Mouse (Mus musculus) limb, embryonic 14.5 days (tissue): ENCODE measurements around the gene Otof. TPM values are rescaled to one million over a fixed set of nuclear protein-coding genes. Genes with fewer than 3 reads are reported as not detected.
A peak's percentile ranks its signal among the peaks of the same experiment; 100 is the strongest.

Experiments
- ATAC-seq: fragments of 200-750 bp; cut with Nextera tagmentation; 2 replicates; pipeline ENCODE4 v1.8.0; 2017; ENCODE audit warnings: low read depth, moderate number of reproducible peaks, moderate TSS enrichment; ENCODE audit not compliant: low FRiP score
- DNase-seq: peaks from one replicate; pipeline ENCODE4 v3.0.0-alpha.2; 2015; ENCODE audit warnings: low spot score
- H3K27ac ChIP-seq: fragments of 300-500 bp; sonication (generic); replicated peaks from 2 replicates; pipeline ENCODE4 v1.5.1; 2014; ENCODE audit warnings: low read depth, mild to moderate bottlenecking, low read length, moderate library complexity, mixed read lengths
- H3K27me3 ChIP-seq: fragments of 300-500 bp; sonication (generic); 2 replicates; pipeline ENCODE4 v1.6.1; 2014; ENCODE audit warnings: low read length, mixed read lengths; ENCODE audit not compliant: control insufficient read depth, insufficient read depth
- H3K36me3 ChIP-seq: fragments of 300-500 bp; sonication (generic); 2 replicates; pipeline ENCODE4 v1.6.1; 2014; ENCODE audit warnings: mild to moderate bottlenecking, low read length, moderate library complexity, mixed read lengths; ENCODE audit not compliant: control insufficient read depth, insufficient read depth
- H3K4me1 ChIP-seq: fragments of 300-500 bp; sonication (generic); 2 replicates; pipeline ENCODE4 v1.6.1; 2014; ENCODE audit warnings: antibody characterized with exemption, low read length, mixed read lengths; ENCODE audit not compliant: control insufficient read depth, insufficient read depth
- H3K4me2 ChIP-seq: fragments of 300-500 bp; sonication (generic); replicated peaks from 2 replicates; pipeline ENCODE4 v1.6.1; 2014; ENCODE audit warnings: low read depth, mild to moderate bottlenecking, low read length, moderate library complexity; ENCODE audit not compliant: severe bottlenecking
- H3K4me3 ChIP-seq: fragments of 300-500 bp; sonication (generic); replicated peaks from 2 replicates; pipeline ENCODE4 v1.5.1; 2014; ENCODE audit warnings: low read length
- H3K9ac ChIP-seq: fragments of 300-500 bp; sonication (generic); 2 replicates; pipeline ENCODE4 v1.6.1; 2014; ENCODE audit warnings: mild to moderate bottlenecking, low read depth, low read length, moderate library complexity; ENCODE audit not compliant: severe bottlenecking
- H3K9me3 ChIP-seq: fragments of 300-500 bp; sonication (generic); 2 replicates; pipeline ENCODE4 v1.6.1; 2016; ENCODE audit warnings: low read length; ENCODE audit not compliant: control insufficient read depth
- POLR2A ChIP-seq: fragments of 200-500 bp; IDR thresholded peaks from 2 replicates; pipeline ENCODE4 v1.8.0; 2012; ENCODE audit warnings: inconsistent platforms, mild to moderate bottlenecking, moderate library complexity, borderline replicate concordance; ENCODE audit not compliant: insufficient read depth, insufficient read length; ENCODE audit errors: extremely low read depth
- WGBS: fragments of 180-500 bp; shearing (Covaris S2); extraction: QIAGEN DNeasy Blood & Tissue Kit; methylation state at CpG from one replicate; pipeline ENCODE4 v1.1.7; 2014; 5-methylcytosine and 5-hydroxymethylcytosine counted together
- polyA plus RNA-seq, 2 experiments: library from polyadenylated mRNA; depleted of rRNA in 1 of 2; stranded (reverse) in 1 of 2; unstranded in 1 of 2; fragments of >200 nt; fragmentation: Nextera tagmentation in 1 of 2; extraction: Ambion mirVana in 1 of 2; gene quantifications; 2 replicates each; pipeline versions ENCODE4 v1.2.1 to v1.2.3; 2012 to 2014

Gene Otof
- polyA plus RNA-seq, 2 experiments = 0.29 to 1.0 TPM

DNA sequence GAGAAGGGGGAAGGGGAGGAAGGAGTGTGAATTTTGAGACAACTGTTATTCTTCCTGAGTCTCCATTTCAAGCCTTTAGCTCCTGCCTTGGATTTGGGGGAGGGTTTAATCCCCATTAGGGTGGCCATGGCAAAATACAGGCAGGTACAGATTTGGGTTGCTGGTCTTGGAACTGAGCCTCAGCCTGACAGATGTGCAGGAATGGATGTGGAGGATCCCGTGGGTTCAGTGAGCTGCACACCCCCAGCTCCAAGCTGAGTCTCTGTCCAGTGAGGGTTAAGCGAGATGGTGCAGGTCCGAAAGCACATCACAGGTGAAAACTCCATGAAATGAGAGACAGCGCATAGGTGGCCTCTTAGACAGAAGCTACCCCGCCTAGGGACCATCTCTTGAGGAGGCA, 61.2 kb downstream of the Otof start:
- WGBS = 79% methylated on average over 5 of the region's 5 CpGs
- H3K4me2 ChIP-seq = no peak overlapping the region
- ATAC-seq (no peak), DNase-seq (no peak)
- H3K9ac ChIP-seq = no peak overlapping the region
- no peaks in the 10 kb centered on the region for H3K36me3 ChIP-seq
- no peaks in the 10 kb centered on the region for H3K4me1 ChIP-seq
- H3K27me3 ChIP-seq = no peaks in the 10 kb centered on the region
- H3K9me3 ChIP-seq = no peaks in the 10 kb centered on the region
- no peak overlapping the region for H3K4me3 ChIP-seq
- H3K27ac ChIP-seq = no peak overlapping the region
- no peak for TF ChIP-seq POLR2A

DNA sequence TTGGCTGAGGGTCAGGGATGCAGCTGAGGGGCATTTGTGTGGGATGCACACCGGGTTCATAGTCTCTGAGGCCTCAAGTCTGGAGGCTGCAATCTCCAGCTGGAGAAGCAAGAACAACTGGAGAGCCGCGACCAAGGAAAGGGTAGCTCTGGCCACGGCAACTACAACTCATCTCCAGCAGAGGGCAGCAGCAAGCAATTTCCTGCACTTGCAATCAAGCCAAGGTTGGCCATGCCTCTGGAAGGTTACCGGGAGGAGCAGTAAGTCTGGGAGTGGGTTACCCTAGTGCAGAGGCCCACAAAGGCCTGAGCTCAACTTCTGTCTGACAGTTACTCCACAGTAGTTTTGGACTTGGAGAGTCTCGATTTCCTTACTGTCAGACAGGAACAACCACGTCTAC, 70.3 kb downstream of the Otof start:
- WGBS = 29% methylated on average over 7 of the region's 7 CpGs
- peak; percentile 64 for DNase-seq
- Histone ChIP-seq H3K4me1 (no peaks in the 10 kb centered on the region), H3K27me3 (no peaks in the 10 kb centered on the region), H3K4me3 (no peak overlapping the region), H3K27ac (no peak overlapping the region), H3K36me3 (no peaks in the 10 kb centered on the region), H3K4me2 (no peak overlapping the region), H3K9me3 (no peaks in the 10 kb centered on the region), H3K9ac (no peak overlapping the region)
- ATAC-seq = no peak
- TF ChIP-seq POLR2A = no peak

DNA sequence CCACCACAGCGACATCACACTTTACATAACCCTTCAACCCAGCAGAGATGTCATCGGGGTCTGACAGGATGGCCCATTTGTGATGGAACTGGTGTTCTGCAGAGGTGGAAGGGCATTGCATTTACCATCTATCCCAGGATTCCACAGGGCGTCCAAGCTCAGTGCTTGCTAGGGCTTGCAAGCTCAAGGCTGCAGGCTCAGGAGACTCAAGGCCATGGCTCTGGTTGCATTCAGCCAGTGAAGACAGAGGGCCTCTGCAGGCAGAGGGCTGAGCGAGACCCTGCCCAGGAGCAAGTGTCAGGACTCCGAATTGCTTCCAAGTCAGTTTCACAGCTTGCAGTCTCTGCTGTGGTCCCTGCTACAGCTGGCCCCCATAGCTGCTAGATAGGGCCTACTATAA, 71.9 kb downstream of the Otof start:
- Histone ChIP-seq H3K4me3 (no peak overlapping the region), H3K27ac (no peak overlapping the region), H3K9me3 (no peaks in the 10 kb centered on the region), H3K4me2 (no peak overlapping the region), H3K27me3 (no peaks in the 10 kb centered on the region), H3K4me1 (no peaks in the 10 kb centered on the region), H3K36me3 (no peaks in the 10 kb centered on the region), H3K9ac (no peak overlapping the region)
- WGBS = 91% methylated on average over 5 of the region's 5 CpGs
- DNase-seq (no peak), ATAC-seq (no peak)
- no peak for TF ChIP-seq POLR2A

DNA sequence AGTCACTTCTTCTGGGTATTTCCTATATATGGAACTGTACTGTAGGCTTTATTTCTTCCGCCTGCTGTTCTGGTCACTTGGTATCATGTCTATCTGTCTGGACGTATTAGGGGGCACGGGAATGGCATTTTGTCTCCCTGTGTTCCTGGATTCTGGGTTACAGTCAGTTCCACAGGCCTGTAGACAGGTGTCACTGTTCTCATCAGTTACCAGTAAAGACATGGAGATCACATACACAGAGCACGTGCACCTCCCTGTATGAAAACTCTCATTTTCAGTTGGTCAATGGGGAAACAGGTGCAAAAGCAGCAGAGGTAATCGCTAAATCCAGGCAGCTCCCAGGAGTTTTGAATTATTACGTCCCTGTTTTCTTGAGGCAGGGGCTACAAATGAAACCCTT, 74.0 kb downstream of the Otof start:
- H3K4me3 ChIP-seq = no peak overlapping the region
- H3K27ac ChIP-seq = no peak overlapping the region
- H3K4me2 ChIP-seq = no peak overlapping the region
- ATAC-seq (no peak), DNase-seq (no peak)
- H3K36me3 ChIP-seq = no peaks in the 10 kb centered on the region
- H3K27me3 ChIP-seq = no peaks in the 10 kb centered on the region
- H3K4me1 ChIP-seq = no peaks in the 10 kb centered on the region
- H3K9ac ChIP-seq = no peak overlapping the region
- no peak for TF ChIP-seq POLR2A
- 74% methylated on average over 6 of the region's 6 CpGs for WGBS
- no peaks in the 10 kb centered on the region for H3K9me3 ChIP-seq

DNA sequence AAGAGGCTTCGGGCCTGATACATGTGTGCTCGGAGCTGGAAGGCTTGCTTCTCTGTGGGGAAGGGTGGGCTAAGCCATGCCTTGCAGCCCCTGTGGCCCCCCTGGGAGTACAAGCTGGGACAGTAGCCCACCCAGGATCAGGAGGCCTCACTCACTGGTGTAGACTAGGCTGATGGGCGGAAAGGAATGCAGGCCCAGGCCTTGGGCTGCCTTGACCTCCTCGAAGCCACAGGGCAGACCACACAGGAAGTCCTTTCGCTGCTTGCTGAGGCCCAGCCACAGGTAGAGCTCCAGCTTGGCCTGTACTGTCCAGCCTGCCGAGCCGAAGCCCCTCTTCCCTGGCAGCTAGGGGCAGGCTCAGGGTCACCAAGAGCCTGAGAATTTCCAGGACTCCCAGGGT, 78.9 kb downstream of the Otof start:
- no peak for ATAC-seq
- no peak for DNase-seq
- no peak for TF ChIP-seq POLR2A
- H3K9me3 ChIP-seq = no peaks in the 10 kb centered on the region
- 45% methylated on average over 6 of the region's 7 CpGs for WGBS
- no peak overlapping the region for H3K27ac ChIP-seq
- no peaks in the 10 kb centered on the region for H3K36me3 ChIP-seq
- H3K27me3 ChIP-seq = no peaks in the 10 kb centered on the region
- H3K4me2 ChIP-seq = no peak overlapping the region
- no peaks in the 10 kb centered on the region for H3K4me1 ChIP-seq
- no peak overlapping the region for H3K4me3 ChIP-seq
- no peak overlapping the region for H3K9ac ChIP-seq

DNA sequence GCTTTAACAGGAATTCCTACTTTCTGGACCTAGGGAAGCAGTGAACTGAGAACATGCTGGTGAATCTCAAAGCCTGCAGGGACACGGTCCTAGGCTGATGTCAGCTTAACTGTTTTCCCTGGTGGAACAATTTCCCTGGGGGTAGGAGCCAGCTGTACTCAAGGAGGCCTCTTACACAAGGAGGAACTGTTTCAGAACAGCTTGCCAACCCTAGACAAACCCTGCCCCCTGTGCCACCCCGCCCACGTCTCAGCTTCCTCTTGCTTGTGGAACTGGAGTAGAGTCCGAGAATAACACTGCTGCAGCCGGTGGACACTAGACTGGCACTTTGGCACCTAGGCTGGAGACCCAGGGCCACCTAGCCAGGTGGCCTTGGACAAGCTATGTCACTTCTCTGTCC, 92.3 kb downstream of the Otof start:
- no peak for ATAC-seq
- TF ChIP-seq POLR2A = no peak
- no peak overlapping the region for H3K27ac ChIP-seq
- H3K27me3 ChIP-seq = no peaks in the 10 kb centered on the region
- DNase-seq = no peak
- H3K36me3 ChIP-seq = no peaks in the 10 kb centered on the region
- WGBS = 82% methylated on average over 5 of the region's 5 CpGs
- no peak overlapping the region for H3K9ac ChIP-seq
- H3K4me2 ChIP-seq = no peak overlapping the region
- H3K4me3 ChIP-seq = no peak overlapping the region
- H3K9me3 ChIP-seq = no peaks in the 10 kb centered on the region
- H3K4me1 ChIP-seq = no peaks in the 10 kb centered on the region
